In genomic region chr6:118827560-118827959, GRCm38 (mm10) we compare ENCODE assay signal across 9 mouse cellular contexts.
A peak's percentile ranks its signal among the peaks of the same experiment; 100 is the strongest.
DNase-seq lines count a peak whose midpoint lies in the region; ATAC-seq lines count a peak whose summit lies in the region.
"Had no signal": no experiment of that assay in that cellular context is flagged by ENCODE, and none has a peak within 500 bp of the region (broad histone marks: within the 10 kb centered on the region; RNA-seq: fewer than 3 reads in every experiment).

No protein-coding gene starts in this region.

- peaks cover 22% of the 10 kb centered on the region for H3K4me1 ChIP-seq in forebrain, embryonic 15.5 days
- peaks cover 12% of the 10 kb centered on the region for H3K4me1 ChIP-seq in midbrain, embryonic 12.5 days

- DNase-seq in lung, postnatal 10 days, result peak; percentile 28
- DNase-seq in lung, postnatal 14 days, result no peak
- no peak for DNase-seq in spleen, postnatal 10 days (ENCODE audit: low spot score in 2 of 2)
- DNase-seq in heart, postnatal 25 days (ENCODE audit: low spot score), result no peak
- no peak for DNase-seq in layer of hippocampus, adult 8-10 months (ENCODE audit: low spot score in 2 of 2)
- DNase-seq: liver, embryonic 13.5 days had no signal

- H3K4me3 ChIP-seq in forebrain, embryonic 15.5 days, result no peak overlapping the region
- H3K4me3 ChIP-seq in midbrain, embryonic 12.5 days, result no peak overlapping the region
- H3K4me3 ChIP-seq: liver, embryonic 13.5 days; myocyte had no signal

- no peaks in the 10 kb centered on the region for H3K9me3 ChIP-seq in forebrain, embryonic 15.5 days
- H3K9me3 ChIP-seq in midbrain, embryonic 12.5 days, result no peaks in the 10 kb centered on the region
- H3K9me3 ChIP-seq: liver, embryonic 13.5 days had no signal

- H3K27ac ChIP-seq in forebrain, embryonic 15.5 days (replicated peaks), result peak overlapping the region; percentile 53
- H3K27ac ChIP-seq in midbrain, embryonic 12.5 days (replicated peaks), result peak overlapping the region; percentile 35
- H3K27ac ChIP-seq: liver, embryonic 13.5 days had no signal

- H3K36me3 ChIP-seq in forebrain, embryonic 15.5 days, result no peaks in the 10 kb centered on the region
- no peaks in the 10 kb centered on the region for H3K36me3 ChIP-seq in midbrain, embryonic 12.5 days
- H3K36me3 ChIP-seq: liver, embryonic 13.5 days had no signal

- intact Hi-C loops in heart, postnatal 25 days (cut with DNase I), result no loop called here

- no peak overlapping the region for H3K9ac ChIP-seq in forebrain, embryonic 15.5 days (replicated peaks)
- H3K9ac ChIP-seq in midbrain, embryonic 12.5 days (replicated peaks), result no peak overlapping the region
- H3K9ac ChIP-seq: liver, embryonic 13.5 days had no signal

- no peaks in the 10 kb centered on the region for H3K27me3 ChIP-seq in forebrain, embryonic 15.5 days
- no peaks in the 10 kb centered on the region for H3K27me3 ChIP-seq in midbrain, embryonic 12.5 days
- H3K27me3 ChIP-seq: liver, embryonic 13.5 days had no signal

- 18% methylated on average over 8 of the region's 8 CpGs for WGBS in forebrain, embryonic 15.5 days
- 44% methylated on average over 8 of the region's 8 CpGs for WGBS in midbrain, embryonic 12.5 days

- peak; percentile 78 for ATAC-seq in forebrain, embryonic 15.5 days (replicated peaks)
- peak; percentile 44; the same call in 1 of the 2 replicates for ATAC-seq in midbrain, embryonic 12.5 days (ENCODE audit: low FRiP score, low read depth)

- no peak overlapping the region for H3K4me2 ChIP-seq in forebrain, embryonic 15.5 days (replicated peaks)
- H3K4me2 ChIP-seq in midbrain, embryonic 12.5 days (replicated peaks), result no peak overlapping the region
- H3K4me2 ChIP-seq: liver, embryonic 13.5 days had no signal
